Mouse (Mus musculus) lung, postnatal 0 days (tissue): ENCODE measurements at regions not wholly inside any gene's neighbourhood (a gene's known extent, or its start where the extent isn't known, plus 50 kb on each side); places are given as distances from the start of the nearest gene placed in this dataset.

Experiments used
- CTCF ChIP-seq: IDR thresholded peaks from 2 replicates; pipeline ENCODE4 v1.5.1; 2016; ENCODE audit warnings: antibody characterized with exemption, mild to moderate bottlenecking
- EP300 ChIP-seq: IDR thresholded peaks from 2 replicates; pipeline ENCODE4 v1.6.1; 2016; ENCODE audit warnings: antibody characterized with exemption, mild to moderate bottlenecking, control low read depth

- no peak for TF ChIP-seq EP300
- no peak for TF ChIP-seq CTCF
Measured at GRCm38 (mm10) chr13:51937898-51938297, 91.4 kb downstream of the Gadd45g start.
